Mouse (Mus musculus) CH12.LX (cell line): ENCODE results near the gene Sh3d21.

Experiments
- CHD1 ChIP-seq: IDR thresholded peaks from 2 replicates; pipeline ENCODE4 v1.6.1; 2012; ENCODE audit warnings: low read depth, low read length, improper control_type of control experiment, inconsistent platforms
- CTCF ChIP-seq, 2 experiments: IDR thresholded peaks in 1 of 2; conservative IDR thresholded peaks in 1 of 2; 2 replicates each; pipeline ENCODE4 v1.5.1; 2011 to 2012; ENCODE audit warnings: low read depth in 2 of 2, low read length in 2 of 2, improper control_type of control experiment in 1 of 2, inconsistent platforms in 1 of 2, mild to moderate bottlenecking in 1 of 2, moderate library complexity in 1 of 2
- MAX ChIP-seq: IDR thresholded peaks from 2 replicates; pipeline ENCODE4 v1.6.1; 2011; ENCODE audit warnings: low read length, improper control_type of control experiment
- MXI1 ChIP-seq: IDR thresholded peaks from 2 replicates; pipeline ENCODE4 v1.6.1; 2011; ENCODE audit warnings: mild to moderate bottlenecking, low read depth, low read length, improper control_type of control experiment
- NELFE ChIP-seq: IDR thresholded peaks from 2 replicates; pipeline ENCODE4 v1.6.1; 2011; ENCODE audit warnings: low read depth, low read length, improper control_type of control experiment
- POLR2A ChIP-seq: IDR thresholded peaks from 2 replicates; pipeline ENCODE4 v1.6.1; 2011; ENCODE audit warnings: low read depth, mild to moderate bottlenecking, improper control_type of control experiment, low read length

DNA sequence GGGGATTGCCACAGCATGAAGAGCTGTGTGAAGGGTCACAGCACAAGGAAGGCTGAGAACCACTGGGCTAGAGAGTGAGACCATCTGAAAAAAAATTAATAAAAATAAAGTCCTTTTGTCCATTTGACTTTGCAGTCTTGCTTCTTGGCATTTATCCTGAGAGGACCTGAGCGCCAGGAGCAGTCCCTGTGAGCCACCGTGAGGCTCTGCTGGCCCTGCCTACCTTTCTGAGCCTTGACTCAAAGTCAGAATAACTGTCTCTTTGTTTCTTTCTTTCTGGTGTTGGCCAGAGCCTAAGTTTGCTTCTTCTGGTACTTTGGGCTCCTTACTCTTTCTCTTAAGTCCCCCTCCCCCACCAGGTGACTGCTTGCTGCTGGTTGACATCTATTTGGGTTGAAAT is 42.8 kb downstream of the Sh3d21 start:
- TF ChIP-seq MAX (no peak), CHD1 (no peak), POLR2A (no peak), MXI1 (no peak), CTCF (conservative IDR thresholded peaks at IDR 0.05 in 1 of 2, IDR thresholded peaks at IDR 0.05 in 1 of 2; ENCODE audit: low read depth in 2 of 2, low read length in 2 of 2) (no peak), NELFE (no peak)
